Mouse (Mus musculus) MN1 (cell line): Measurements from ENCODE around the gene Frmd4b.
"Not testable (repeated sequence)": the region's sequence is repeated elsewhere in the genome, so short reads cannot be mapped to it uniquely, and the experiment has no call there.

Experiments
- DNase-seq: peaks from one replicate; pipeline ENCODE4 v3.0.0-alpha.2; 2016; ENCODE audit warnings: low spot score

Frmd4b gene

DNA sequence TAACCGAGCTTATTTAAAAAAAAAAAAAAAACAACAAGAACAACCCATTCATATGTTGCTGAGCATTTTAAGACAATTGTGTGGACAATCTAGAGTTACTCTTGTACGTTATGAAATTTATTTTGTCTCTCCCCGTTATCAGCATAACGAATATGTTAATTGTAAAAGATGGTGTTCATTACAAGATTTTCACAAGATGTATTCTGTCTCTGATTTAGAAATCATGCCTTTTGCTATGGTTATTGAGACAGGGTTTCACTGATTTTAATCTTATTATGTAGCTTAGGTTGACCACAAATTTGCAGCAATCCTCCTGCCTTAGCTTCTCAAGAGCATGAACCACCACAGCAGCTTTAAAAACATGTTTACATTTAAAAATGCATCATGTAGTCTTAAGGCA is 327.5 kb downstream of the Frmd4b start:
- DNase-seq = no peak

DNA sequence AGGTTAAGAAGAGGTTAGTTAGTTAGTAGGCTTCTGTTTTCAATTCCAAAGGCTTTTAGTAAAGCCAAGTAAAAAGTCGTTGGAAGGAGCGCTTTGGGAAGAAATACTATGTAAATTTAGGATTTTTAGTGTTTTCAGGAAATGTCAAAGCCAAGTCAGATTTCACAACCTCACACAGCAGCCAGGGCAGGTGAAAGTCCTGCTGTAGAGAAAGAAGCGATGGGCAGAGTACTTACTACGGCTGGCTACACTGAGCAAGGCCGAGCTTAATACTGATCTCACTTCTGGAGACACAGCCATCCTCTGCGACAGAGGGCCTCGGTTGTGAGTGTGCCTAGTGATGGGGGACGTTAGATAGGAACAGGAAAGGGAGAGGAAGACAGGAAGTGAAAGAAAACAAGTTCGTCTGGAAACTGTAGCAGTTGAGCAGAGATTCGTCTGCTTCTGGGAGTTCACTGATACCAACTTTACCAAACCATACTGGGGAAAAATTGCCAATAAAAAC is 328.0 kb downstream of the Frmd4b start:
- DNase-seq = no peak

DNA sequence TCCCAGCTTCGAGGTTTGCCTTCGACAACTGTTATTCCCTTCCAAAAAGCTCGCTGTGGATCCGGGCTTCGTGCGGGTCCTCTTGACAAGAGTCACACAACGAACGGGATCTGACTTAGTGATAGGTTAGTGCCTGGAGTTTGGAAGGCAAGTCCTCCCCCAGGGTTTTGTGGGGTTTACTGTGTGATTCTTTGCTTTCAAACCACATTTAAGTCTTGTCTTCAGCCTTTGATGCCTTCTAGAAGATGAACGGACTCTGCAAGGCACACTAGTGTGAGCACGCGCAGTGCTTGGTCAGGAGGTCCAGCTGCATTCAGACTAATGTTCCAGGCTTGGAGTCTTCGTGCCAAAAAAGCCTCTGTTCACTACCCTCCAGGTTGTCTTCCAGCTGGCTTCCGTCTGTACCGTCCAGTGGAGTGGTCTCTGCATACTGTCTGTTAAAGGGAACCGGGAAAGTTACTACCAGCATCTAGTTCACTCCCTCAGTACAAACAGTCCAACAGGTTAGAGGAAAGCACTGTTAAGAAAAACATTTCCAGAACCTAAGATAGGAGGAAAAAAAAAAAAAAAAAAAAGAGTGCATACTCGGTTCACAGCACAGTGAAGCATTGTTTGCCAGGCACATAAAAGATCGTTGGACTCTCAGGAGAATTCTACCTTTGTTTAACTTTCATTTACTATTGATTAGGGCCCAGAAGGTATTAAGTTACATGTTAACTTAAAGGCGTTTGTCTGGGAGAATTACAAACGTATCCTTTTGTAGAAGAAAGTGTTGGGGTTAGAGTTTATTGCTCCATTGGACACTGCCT is 329.1 kb downstream of the Frmd4b start:
- DNase-seq = no peak

DNA sequence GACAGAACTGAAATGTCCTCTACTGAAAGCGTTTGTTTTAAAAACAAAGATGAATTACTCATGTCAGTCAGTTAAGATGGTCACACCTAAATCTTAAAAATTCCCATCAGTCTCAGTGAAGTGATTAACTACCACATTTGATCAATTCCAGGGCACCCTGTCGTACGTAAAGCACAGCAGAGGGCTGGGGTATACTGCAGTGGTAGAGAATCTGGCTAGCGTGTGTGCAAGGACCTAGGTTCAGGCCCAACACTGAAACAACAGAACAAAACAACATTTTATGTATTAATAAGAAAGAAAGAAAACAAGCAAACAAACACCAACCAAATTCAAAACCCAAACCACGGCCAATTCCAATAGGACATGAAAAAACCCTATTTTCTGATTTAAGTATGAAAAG is 331.0 kb downstream of the Frmd4b start:
- no peak for DNase-seq

DNA sequence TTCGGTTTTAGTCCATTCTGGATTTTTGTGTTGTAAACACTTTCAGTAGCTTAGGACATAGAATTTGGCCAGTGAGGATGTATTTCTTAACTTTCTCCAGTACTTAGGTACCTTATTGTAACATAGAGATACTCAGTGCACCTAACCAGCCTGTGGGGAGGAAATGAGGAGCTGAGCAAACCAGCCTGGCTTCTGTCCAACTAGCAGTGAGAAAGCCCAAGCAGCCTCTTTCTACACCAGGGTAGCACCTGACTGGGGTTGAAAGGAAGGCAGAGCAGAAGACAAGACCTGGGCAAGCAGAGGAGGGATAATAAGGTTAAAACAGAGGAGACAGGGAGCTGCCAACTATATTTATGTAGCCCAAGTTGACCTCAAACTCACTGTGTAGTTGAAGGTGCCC is 333.7 kb downstream of the Frmd4b start:
- no peak for DNase-seq

GRCm38 (mm10) chr6:97278878-97279277 is 338.5 kb downstream of the Frmd4b start:
- no peak for DNase-seq

DNA sequence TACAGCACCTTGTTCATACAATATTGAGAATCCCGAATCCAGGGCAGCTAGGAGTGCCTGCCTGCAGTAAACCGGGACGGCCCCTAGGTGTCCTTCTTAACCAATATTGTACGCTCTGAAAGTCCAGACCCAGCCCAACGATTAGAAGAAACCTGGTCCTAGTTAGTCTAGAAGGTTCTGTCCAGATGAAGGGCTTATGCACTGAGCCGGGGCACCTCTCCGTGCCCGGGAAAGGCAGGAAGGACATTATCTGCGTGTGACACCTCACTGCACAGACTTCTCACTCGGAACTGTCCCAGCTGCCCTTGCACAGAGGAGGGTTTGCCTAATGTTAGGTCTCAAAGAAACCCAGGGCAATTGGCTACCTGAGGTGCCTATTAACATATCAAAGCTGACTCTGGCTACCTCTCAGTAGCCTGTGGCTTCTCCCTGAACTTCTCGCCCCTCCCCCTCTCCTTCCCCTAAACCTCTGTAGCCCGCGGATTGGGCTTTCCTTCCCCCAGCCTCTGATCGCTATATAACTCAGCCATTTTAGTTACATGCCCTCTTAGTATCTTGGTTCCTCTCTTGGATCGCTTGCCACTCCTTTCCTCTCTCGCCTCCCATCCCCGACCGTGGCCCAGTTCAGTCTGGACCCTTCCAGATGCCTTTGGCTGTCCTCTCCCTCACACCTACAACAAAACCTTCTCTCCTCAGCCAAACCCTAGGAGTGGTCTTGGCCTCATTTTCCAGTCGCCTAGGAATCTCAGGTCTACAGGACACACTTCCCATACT is 339.1 kb downstream of the Frmd4b start:
- peak; percentile 62 for DNase-seq

DNA sequence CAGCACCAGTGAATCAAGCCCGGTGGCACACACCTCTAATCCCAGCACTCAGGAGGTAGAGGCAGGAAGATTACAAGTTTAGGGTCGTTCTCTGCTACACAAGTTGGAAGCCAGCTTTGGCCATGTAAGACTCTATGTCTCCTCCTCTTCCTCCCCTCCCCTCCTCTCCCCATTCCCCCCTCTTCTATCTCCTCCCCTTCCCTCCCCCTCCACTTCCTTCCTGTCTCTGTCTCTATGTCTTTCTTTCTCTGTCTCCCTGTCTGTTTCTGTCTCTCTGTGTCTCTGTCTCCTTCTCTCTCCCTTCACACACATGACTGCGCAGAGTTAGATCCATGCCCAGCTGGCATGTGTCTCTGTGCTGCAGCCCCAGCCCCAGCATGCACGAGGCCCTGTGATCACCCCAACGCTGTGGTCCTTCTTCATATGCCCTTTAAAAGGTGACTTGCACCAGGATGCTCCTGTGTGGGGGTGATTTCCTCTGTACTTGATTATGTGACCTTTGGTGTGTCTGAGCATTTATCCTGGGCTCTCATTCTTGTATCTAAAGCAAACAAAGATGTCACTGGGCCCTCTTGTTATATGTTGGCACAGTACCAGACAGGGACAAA is 340.3 kb downstream of the Frmd4b start:
- DNase-seq = no peak

GRCm38 (mm10) chr6:97276366-97276765 is 341.0 kb downstream of the Frmd4b start:
- DNase-seq = no peak

- no peak for DNase-seq
Observed at GRCm38 (mm10) chr6:97275760-97276159, 341.6 kb downstream of the Frmd4b start.

GRCm38 (mm10) chr6:97273777-97274176 is 343.6 kb downstream of the Frmd4b start:
- DNase-seq = no peak

- no peak for DNase-seq
Observed at GRCm38 (mm10) chr6:97273058-97273710, 344.2 kb downstream of the Frmd4b start.

GRCm38 (mm10) chr6:97272349-97272748 is 345.0 kb downstream of the Frmd4b start:
- no peak for DNase-seq

GRCm38 (mm10) chr6:97269596-97269995 is 347.7 kb downstream of the Frmd4b start:
- DNase-seq = no peak

DNA sequence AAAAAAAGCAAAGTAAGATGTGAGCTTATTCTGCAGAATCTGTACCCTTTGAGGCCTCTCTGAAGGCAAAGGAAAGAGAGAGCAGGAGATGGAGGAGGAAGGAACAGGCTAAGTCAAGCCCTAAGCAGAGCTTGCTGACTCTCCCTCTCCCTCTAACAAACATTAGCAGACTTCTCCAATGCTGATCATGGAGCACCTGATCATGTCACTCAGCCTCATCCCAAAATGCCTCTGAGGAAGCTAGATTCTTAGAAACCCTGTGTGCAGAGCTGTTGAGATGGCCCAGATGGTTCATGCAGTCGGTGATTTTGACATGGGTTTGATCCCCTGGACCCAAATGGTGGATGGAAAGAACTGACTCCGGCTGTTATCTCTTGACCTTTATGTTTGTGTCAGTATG is 350.2 kb downstream of the Frmd4b start:
- no peak for DNase-seq

GRCm38 (mm10) chr6:97266661-97267060 is 350.7 kb downstream of the Frmd4b start:
- no peak for DNase-seq

DNA sequence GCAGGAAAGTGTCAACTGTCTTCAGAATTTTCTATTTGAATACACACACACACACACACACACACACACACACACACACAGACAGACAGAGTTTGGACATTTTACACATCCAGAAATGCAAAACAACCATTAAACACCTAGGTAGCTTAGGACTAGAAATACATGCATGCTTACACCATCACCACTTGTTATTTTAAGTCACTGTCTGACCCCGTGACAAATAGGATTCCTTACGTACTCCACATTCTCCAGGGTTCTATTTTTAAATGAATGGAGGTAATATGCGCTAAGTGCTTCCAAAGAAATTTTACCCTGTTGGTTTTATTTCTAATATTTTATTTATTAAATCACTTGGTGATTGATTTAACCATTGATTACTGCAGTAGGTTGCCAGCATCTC is 351.6 kb downstream of the Frmd4b start:
- no peak for DNase-seq

GRCm38 (mm10) chr6:97265240-97265639 is 352.1 kb downstream of the Frmd4b start:
- no peak for DNase-seq

DNA sequence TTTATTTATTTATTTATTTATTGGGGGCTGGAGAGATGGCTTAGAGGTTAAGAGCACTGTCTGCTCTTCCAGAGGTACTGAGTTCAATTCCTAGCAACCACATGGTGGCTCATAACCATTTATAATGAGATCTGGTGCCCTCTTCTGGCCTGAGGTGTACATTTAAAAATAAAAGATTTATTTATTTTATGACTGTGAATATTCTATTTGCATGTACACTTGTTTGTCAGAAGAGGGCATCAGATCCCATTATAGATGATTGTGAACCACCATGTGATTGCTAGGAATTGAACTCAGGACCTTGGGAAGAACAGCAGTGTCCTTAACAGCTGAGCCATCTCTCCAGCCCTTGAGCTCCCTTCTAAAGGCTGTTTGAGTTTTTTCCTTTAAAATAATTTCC is 353.6 kb downstream of the Frmd4b start:
- not testable (repeated sequence) for DNase-seq

DNA sequence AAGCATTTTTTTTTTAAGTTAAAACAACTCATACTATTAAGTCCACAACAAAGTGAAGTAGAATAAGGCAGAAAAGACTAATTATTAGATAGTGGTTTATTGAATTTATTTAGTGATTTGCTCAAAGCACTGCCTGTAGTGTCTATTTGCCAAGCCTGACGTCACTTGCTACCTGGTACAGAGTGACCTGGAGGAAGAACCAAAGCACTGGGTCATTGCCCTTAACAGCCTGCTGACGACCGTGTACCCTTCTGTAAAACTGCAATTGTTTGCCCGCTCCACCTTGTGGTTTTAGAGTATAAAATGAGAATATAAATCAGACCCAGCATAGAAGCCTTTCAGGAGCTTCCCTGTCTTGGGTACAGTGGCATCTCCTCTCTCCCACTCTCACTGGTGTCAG is 355.1 kb downstream of the Frmd4b start:
- DNase-seq = no peak

DNA sequence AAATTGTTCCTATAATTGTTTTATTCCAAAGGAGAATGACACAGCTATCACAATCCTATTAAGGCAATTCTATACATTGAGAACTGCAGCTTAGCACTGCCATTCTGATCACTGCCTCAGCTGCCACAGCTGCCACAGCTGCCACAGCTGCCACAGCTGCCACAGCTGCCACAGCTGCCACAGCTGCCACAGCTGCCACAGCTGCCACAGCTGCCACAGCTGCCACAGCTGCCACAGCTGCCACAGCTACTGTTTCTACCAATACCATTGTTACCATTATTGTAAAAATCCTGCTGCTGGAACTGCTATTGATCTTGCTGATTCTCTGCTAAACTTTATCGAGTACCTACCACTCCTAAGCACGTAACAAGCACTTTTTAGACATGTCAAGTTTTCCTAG is 357.4 kb downstream of the Frmd4b start:
- not testable (repeated sequence) for DNase-seq

DNA sequence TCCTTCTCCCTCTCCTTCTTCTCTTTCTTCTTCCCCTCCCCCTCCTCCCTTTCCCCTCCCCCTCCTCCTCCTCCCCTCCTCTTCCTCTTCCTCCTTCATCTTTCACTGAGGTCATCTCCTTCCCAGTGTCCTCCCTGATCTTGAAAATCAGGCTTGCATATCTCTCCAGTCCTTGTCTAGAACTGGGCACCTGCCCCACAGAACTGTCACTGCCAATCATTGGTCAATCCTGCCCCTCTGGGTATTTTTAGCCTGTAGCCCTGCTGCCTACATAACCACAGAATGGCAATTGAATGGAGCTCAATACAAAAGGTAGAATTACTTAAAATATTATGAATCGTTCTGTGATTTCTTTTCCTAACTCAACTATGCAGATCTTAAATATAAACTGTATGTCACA is 358.9 kb downstream of the Frmd4b start:
- no peak for DNase-seq
